Mouse (Mus musculus): ENCODE data around the gene Ipo9.
A peak's percentile ranks its signal among the peaks of the same experiment; 100 is the strongest.

Gene Ipo9

DNA sequence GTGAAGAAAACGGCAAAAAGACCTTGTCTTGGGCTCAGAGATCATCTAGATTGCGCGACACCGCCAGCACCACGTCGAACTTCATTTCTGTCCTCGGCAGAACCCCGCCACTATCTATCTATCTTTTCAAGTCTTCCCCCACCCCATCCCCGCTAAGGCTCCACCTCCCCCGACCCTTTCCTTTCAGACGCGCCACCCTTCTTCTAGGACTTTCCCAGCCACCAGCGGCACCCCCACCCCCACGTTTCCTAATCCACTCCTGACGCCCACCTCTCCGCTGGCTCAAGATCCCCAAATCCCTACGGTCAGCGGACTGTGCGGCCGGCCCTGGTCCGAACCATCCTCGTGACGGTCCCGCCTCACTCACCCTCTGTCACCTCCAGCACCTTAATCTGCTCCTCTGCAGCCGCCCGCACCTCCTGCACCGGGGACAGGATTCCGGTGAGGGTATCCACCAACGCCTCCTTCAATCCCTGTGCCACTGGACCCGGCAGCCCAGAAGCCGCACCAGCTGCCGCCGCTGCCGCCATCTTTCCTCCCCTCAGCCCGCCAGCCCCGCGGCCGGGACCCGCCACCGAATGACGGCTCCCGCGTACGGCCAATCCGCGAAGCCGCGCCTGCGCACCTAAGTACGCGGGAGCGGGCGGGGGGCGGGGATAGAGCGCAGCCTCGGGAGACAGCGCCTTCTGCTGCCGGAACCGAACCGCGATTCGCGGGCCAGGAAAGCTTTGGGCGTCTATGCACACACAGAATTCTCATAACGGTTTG, at the start of gene Ipo9:
TSS of gene Ipo9 (minus strand) at position 599 of the 768 bp plus-strand sequence.
- DNase-seq (ENCODE audit: low read depth in 2 of 2, low spot score in 2 of 2) = peak; percentile 86 to 88

DNA sequence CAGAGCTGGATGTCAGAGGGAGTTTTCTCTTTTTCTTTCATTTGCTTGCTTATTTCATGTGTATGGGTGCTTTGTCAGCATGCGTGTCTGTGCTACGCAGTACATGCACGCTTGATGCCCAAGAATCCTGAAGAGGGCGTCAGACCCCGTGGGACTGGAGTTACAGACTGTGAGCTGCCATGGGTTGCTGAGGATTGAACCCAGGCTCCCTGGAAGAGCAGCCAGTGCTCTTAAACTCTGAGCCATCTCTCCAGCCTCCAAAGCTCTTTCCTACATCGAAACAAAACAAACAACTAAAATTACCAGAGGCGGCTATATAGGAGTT, 45.2 kb upstream of the Ipo9 start:
- no peak for DNase-seq (ENCODE audit: low read depth in 2 of 2, low spot score in 2 of 2)

DNA sequence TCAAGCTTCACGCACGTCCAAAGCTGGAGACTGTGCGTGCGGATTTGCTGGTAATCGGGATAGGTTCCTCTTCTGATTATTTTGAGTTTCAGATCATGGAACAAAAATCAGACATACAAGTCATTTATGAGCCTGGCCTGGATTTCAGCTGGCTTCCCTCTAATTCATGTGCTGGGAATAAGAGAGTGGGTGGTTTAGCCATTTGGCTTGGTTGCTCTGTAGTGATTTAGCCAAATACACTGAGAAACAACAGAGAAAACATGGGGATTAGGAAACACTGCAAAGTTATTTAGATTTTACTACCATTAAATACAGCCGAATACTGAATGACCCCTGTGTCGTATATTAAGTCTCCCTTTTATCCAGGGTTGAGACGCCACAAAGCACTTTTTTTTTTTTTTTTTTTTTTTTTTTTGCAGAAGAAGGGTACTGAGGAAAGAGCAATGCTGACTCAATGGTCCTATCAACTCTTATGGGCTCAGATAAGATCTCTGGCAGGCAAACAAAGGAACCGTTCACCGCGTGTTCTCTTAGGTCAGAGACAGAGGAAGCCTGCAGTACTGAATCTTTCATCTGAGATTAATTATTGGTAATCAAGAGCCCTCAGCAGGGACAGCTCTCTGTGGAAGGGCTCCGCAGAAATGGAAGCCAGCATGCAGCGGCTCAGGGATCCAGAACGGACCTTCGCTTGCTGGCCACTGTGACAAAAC, 44.7 kb upstream of the Ipo9 start:
- no peak for DNase-seq (ENCODE audit: low read depth in 2 of 2, low spot score in 2 of 2)

DNA sequence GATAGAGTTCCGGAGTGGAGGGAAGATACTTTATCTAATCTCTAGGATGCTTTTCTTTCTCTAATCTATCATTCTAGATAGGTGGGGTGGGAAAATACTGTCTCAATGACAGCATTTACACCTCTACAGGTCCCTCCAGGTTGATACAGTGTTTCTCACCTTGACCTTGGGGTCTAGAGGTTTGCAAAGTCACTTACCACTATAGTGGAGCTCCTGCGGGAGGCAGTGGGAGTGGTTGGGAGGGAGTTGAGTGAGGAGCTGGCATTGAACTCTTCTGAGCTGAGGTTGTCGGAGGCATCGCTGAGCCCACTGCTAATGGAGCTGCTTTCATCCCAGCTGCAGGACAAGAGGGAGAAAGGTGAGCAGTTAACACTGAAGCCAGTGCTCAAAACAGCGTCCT, 42.2 kb upstream of the Ipo9 start:
- no peak for DNase-seq (ENCODE audit: low read depth in 2 of 2, low spot score in 2 of 2)

DNA sequence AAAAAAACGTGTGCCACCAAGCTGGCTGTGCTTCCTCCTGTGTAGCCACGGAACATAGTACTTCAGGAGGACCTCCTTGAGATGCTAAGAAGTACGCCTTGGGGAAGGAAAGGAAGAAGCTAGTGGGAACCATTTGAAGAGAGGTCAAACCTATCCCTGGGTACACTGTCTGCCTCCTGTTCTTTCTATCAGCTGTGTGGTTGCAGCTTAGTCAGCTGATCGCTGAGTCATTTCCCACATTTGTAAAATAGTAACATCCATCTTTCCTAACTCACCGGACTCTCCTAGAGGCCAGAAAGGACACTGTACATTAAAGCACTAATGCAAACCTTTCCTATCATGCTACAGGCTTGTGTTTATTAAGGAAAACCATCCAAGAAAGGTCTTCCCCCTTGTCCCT, 41.4 kb upstream of the Ipo9 start:
- no peak for DNase-seq (ENCODE audit: low read depth in 2 of 2, low spot score in 2 of 2)

DNA sequence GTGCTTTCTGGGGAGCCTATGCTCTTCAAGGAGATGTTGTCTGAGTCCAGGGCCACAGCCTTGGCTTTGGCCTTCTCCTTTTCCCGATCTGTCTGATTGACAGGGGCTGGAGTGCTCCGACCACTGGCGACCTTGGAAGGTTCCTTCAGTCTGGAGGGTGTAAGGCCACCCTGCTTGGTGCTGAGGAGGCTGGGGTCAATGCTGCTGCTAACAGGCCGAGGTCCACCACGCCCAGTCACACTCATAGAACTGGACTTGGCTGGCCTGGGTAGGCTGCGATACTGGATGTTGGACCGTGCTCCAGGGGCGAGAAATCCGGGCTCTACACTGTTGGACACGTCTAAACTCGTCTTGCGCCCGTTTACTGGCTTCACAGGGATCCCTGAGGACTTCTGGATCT, 40.2 kb upstream of the Ipo9 start:
- DNase-seq (ENCODE audit: low read depth in 2 of 2, low spot score in 2 of 2) = no peak

DNA sequence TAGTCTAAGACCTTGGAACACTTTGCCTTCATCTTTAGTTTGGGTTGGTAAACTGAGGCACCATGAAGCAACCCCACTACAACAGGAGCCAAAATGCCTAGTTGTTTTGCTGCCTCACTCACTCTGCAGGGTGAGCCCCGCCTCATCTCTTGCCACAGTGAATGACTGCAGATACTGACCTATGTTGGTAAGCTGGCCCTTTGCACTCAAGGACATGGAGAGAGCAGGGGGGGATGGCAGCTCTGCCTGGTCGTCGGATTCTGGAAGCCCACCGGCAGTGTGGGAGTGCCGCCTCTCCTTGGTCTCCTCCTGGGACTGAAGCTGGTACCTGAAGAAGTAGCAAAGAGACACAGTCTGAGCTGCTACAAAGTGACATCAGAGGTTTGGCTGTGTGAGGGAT, 37.2 kb upstream of the Ipo9 start:
- no peak for DNase-seq (ENCODE audit: low read depth in 2 of 2, low spot score in 2 of 2)

DNA sequence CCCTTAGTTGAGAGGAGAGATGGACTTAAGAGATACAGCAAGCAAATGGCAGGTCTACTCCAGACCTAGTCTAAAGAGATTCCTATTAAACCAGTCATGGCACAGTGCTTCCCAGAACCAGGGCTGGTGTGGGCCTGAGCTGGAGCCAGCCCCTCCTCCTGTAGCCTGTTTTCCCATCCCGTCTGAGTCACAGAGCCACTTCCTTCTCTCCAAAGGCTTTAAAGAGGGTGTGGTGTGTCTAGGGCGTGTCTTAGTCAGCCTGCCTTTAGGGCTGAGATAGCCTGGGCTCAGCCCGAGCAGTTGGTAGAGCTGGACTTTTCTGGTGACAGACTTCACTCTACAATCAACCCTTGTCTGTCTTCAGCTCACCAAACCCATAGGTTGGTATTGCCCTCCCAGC, 36.6 kb upstream of the Ipo9 start:
- DNase-seq (ENCODE audit: low read depth in 2 of 2, low spot score in 2 of 2) = no peak

DNA sequence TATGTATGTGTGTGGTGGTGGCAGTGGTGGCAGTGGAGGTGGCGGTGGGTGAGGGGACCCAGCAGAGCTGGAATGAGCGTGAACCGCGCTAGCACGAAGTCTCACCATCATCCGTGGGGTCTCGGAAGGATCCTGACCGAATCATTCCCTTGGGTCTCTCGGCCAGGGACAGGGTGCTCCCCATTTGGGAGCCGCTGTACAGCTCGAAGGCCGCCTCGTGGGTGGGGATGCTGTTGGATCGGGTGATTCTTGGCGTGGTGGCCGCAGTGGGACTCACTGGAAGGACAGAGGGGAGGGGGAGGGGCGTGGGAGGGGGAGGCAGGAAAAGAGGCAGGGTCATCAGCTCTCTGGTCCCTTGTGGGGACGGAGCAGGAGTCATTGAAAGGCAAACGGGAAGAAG, 35.4 kb upstream of the Ipo9 start:
- DNase-seq (ENCODE audit: low read depth in 2 of 2, low spot score in 2 of 2) = no peak

DNA sequence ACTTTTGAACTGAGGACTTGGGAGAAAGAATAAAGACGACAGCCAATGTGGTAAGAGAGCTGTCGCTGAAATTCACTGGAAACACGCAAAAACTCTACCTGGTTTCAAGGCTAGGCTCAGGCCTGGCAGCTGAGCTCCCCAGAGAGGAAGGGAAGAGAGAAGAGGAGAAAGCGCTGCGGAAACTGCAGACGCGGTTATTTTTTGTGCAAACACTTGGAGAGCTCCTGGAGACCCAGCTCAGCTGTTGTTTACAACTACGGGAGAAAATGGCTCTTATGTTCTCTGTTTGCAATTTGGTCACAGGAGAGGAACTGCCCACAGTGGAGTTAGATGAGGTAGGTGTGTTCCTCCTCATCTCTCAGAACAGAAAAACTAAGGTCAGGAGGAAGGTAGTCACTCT, 32.4 kb upstream of the Ipo9 start:
- DNase-seq (ENCODE audit: low read depth in 2 of 2, low spot score in 2 of 2) = no peak

DNA sequence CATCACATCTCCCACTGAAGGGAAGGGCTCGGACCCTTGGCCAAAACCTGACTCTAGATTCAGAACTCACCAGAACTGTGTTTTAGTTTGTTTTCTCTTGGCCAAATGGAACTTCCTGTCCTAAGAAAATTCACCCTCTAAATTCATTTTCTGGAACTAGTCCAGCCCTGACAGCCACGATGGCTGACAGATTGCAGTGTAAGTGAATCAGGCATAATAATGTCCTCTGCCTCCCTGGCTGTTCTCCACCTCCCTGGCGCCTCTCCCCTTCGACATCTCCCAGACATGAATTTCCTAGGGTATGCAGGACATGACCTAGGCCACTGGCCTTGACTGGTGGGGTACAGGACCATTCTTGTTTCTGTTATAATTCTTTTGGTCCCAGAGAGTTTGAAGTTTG, 32.0 kb upstream of the Ipo9 start:
- no peak for DNase-seq (ENCODE audit: low read depth in 2 of 2, low spot score in 2 of 2)

DNA sequence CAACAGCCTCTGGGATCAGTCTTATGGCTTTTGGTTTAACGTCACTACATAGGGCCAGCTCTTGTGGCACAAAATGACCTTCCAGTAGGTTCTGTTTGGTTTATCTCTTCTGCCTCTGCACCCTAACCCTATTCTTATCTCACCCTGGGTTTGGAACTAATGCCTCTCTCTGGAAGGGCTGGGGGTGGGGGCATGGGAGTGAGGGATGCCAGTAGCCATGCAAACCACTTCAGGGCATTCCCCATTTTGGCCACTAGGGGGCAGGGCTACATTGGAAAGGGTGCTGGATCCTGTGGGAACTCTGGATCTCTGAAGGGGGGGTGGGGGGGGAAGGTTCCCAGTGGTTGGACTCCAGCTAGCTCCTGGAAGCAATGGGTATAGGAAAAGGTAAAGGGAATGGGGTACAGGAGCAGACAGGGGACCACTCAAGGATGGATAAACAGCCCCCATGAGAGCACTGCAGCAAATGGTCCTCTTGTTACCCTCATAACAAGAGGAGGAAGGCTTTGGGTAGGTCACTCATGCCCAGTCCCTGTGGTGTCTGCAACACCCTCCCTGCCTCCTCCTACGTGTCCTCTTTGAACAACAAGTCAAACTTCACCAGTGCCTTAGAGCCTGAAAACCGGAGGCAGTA, 30.9 kb upstream of the Ipo9 start:
- DNase-seq (ENCODE audit: low read depth in 2 of 2, low spot score in 2 of 2) = peak; percentile 9 to 32

DNA sequence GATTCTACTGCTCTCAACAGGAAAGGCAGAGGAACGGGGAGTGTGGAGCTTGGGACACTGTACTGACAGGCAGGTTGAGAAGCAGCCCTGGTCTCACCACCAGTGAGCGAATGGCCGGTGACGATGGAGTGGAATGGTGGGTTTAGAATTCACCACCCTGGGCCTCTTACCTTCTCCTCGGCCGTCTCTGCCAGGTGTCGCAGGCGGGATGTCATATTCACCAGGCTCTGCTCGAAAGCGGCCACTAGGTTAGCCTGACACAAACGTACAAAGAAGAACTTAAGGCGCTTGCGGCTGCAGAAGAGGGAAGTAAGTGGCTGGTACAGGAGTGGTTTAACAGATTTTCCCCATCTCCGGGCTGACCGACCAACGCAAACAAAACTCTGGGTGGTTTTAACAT, 30.2 kb upstream of the Ipo9 start:
- DNase-seq (ENCODE audit: low read depth in 2 of 2, low spot score in 2 of 2) = no peak

DNA sequence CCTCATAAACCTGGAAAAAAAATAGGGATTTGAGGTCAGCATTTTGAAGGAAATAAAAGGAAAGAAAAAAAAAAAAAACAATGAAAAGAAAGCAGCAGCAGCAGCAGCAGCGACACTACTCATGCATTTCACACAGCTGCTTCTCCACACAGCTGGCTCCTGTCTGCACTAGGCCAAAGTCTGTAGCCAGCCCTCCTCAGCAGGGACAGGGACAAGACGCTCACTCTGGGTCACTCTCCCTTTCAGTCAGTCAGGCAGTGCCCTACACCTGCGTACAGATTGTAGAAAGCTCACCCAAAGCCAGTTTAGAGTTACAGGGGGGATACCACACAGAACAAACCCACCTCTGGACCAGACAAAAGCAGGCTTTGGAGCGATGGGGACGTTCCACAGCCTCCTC, 27.6 kb upstream of the Ipo9 start:
- DNase-seq (ENCODE audit: low read depth in 2 of 2, low spot score in 2 of 2) = no peak

DNA sequence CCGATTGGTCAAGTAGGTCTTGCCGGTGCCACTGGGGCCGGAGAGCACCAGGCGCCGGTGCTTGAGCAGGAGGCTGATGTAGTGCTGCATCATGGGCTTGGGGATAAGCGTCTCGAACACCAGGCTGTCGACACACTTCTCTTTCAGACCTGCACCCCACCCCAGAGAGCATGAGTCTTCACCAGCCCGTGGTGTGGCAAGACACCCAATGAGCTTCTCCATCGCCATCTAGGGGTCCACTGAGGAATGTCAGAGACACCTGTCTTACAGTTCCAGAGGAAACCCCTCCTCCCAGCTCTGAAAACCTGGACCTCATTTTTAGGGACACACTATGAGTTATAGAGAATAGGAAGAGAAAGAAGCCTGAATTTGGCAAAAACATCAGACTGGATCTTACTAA, 22.0 kb upstream of the Ipo9 start:
- peak in 1 of 2 experiments; percentile 20 for DNase-seq (ENCODE audit: low read depth in 2 of 2, low spot score in 2 of 2)

DNA sequence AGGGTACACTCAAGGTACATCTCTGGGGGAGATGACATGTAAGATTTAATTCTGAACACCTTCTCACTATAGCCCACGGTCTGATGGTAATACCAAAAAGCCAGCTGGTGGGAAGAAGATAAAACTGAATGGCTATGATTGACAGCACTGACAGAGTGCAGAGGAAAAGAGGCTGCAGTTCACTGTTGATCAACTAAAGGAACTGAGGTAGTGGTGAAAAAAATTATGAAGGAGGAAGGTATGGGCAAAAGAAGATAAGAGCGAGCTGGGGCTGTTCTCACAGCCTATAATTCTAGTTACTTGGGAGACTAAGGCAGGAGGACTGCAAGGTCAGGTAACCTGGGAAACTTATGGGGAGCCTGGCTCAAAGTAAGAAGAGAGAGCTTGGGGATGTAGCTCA, 21.1 kb upstream of the Ipo9 start:
- DNase-seq (ENCODE audit: low read depth in 2 of 2, low spot score in 2 of 2) = no peak

DNA sequence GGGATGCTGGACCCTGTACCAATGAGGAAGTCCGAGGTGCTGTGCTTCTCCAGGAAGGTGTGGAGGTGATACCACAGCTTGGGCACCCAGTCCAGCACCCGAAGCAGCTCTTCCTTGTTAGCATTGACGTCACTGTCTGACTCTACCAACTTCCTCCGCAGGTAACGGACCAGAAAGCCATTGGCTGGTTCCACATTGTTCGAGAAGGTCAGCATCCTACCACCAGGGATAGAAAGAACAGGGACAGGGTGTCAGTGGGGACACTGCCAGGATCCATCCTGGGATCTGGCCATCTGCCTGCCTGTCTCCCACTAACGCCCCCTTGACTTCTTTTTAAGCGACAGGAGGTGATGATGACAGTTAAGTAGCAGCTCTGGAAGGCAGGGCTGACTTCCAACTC, 19.6 kb upstream of the Ipo9 start:
- DNase-seq (ENCODE audit: low read depth in 2 of 2, low spot score in 2 of 2) = no peak

DNA sequence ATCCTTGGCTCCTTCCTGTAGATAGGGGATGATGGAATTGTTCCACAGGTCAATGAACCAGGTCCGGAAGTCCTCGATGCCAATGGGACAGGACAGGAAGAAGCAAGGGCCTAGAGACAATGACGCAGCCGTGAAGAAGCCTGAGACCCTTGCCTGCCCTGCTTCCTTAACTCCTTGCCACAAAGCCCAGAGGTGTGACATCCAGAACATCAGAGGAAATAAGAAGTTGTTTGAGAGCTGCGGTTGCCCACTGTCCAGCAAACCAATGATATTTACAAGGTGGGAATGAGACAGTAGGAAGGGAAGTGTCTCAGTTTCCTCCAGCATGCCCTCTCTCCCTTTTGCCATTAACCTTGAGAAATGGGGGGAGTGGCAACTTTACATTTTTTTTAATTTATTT, 18.6 kb upstream of the Ipo9 start:
- DNase-seq (ENCODE audit: low read depth in 2 of 2, low spot score in 2 of 2) = no peak

DNA sequence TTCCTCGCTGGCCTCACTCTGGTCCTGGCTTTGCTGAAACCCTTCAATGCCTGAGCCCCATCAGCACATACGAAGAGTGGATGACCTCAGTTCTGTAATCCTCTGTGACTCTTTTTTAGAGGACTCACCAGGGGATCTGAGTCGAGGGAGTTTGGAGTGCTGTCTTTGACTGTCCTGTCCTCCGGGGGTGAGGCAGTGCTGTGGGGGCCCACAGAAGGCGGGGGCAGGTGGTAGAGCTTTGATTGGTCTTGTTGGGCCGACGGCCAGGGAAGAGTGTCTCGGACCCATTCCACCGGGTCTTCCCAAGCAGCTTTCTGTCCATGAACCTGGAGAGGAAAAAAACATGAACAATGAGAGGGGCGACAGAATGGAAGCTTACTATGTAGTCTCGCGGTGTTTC, 13.2 kb upstream of the Ipo9 start:
- no peak for DNase-seq (ENCODE audit: low read depth in 2 of 2, low spot score in 2 of 2)

DNA sequence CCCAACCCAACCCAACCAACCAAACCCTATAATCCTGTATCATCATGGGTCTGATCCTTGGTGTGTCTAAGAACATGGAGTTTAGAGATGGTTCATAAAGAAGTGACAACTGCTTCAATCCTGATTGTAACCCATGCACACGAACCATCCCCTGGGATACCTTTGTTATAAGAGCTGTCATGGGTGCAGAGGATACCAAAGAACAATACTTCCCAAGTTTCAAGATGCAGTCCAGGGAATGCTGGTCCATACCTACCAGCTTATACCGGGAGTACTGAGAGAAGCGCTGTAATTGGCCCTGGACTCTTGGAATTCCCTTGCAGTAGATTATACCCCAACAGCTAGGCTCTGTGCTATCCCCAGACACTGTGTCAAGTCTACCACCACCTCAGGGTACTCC, 11.6 kb upstream of the Ipo9 start:
- no peak for DNase-seq (ENCODE audit: low read depth in 2 of 2, low spot score in 2 of 2)

DNA sequence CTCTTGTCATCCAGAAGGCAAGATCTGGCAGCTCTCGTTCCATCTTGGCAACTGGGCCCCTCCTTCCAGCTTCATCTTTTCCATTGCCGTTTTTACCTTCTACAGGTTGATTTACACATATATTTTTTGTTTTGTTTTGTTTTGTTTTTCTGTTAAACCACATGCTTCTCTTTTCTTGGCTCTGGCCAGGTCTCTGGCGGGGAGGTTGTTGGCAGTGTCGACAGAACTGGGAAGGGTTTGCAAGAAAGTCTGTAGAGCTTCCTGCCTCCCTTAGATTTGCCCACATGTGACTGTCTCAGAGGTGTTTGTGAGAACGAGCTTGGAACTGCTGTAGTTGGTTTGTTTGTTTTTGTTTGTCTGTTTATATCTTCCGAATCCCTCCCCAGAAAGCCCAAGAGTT, 10.7 kb upstream of the Ipo9 start:
- no peak for DNase-seq (ENCODE audit: low read depth in 2 of 2, low spot score in 2 of 2)

DNA sequence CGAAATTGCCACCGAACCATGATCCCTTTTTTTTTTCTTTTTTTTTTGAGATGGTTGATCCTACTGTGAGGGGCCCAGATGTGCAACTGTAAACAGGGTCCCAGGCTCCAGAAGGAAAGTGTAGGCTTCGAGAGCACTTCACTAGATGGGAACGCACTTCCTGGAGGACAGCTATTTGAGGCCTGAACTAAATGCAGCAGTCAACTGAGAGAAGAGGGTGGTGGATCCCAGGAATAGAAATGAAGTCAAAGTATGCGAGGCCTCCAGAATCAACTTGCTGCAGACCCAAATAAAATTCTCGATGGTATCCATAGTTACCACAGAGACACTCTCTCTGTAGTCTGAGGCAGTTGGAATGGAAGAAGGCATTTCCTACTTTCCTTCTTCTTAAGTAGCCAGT, 8.5 kb upstream of the Ipo9 start:
- no peak for DNase-seq (ENCODE audit: low read depth in 2 of 2, low spot score in 2 of 2)

DNA sequence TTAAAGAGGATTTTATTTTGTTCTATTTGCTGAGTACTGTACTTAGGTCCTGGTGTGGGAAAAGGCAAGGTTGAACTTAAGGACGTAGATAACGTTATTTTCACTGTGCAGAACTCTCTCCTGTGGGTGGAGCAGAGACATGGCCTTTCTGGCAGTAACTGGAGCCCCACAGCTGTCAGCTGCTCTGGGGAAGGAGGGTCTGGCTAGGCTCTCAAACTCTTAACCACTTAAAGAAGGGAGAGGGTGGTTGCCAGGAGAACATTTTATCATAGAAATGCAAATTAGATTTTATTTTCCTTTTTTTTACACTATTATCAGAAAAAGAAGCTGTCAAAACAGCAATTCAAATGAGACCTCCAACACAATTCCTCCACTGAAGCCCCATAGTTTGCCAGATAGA, 5.5 kb upstream of the Ipo9 start:
- DNase-seq (ENCODE audit: low read depth in 2 of 2, low spot score in 2 of 2) = no peak

All from CD8-positive naive resting alpha-beta T cell, adult 2 months (primary cell).